Mouse (Mus musculus) spleen, postnatal 14 days (tissue): ENCODE results near the gene Prkar1b.

Experiments used
- DNase-seq, 2 experiments: peaks; one replicate each; pipeline ENCODE4 v3.0.0; 2021 to 2022; ENCODE audit warnings: low spot score in 2 of 2

Gene Prkar1b

DNA sequence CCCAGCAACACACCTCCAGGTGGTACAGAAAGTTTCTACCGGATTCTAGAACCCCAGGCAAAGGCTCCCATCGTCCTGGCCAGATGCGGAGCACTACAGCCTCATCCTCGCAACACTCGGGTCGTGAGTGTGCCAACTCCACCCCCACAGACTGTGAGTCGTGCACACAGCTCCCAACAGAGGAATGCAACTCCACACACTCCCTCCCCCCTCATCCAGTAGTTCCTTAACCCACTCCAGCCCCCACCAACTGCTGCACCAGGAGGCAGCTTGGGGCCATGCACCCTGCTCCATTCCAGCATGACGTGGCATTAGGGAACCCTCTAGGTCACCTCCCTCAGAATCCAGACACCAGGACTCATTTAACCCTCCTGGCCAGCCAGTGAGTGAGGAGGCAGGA is 170.0 kb downstream of the Prkar1b start:
- DNase-seq: no peak

DNA sequence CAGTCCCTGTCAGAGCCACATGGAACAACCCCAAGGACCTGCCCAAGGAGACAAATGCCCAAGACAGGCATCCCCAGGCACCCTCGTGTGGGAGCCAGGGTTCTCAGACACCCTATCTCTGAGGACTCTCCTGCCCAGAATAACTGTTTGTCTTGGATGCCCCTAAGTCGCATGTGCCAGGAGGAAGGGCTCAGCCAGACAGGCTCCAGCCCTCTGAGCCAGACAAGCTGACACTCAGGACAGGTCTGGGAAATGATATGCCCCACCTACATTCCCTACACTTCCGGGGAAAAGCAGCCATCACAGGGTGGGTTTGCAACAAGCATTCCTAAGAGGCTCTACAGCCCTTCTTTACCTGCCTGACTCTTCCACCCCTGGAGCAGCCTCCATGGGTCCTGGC is 172.0 kb downstream of the Prkar1b start:
- DNase-seq: no peak

DNA sequence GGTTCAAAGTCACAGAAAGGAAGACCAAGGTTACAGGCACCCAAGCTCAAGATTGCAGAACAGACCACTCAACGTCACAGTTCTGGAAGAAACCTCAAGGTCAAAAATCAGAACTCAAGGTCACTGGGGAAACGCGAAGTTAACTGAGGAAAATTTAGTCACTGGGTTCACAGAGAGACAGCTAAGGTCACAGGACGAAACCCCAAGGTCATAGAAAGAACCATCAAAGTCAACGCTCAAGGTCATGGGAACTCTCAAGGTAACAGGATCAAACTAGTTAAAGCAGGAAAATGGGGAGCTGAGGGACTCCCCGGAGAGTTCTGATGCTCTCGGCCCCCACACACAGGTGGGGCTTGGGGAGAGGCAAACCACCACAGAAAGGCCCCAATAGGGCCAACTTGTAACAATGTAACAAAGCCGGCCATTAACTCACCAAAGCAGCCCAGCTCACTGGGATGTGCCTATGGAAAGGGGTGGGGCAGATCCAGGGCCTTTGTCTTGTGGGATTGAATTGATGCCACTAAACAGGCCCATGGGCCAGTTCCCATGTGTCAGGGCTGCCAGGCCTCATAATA is 174.8 kb downstream of the Prkar1b start:
- no peak for DNase-seq

DNA sequence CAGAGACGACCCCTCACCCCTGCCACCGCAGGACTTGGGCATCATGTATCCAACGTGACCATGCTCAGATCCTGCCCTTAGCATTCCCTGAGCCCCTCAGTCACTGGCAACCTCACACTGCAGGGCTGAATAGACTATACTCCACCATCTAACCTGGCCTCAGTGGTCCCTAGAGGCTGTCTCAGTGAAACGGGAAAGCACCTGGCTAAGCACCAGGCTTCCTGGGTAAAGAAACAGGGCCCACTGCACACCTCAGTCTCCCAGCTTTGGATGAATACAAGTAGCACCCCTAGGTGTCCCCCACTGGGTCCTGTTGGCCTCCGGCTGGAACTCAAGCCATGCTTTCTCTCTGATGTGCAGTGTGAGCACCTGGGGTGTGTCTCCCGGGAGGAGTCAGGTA is 176.3 kb downstream of the Prkar1b start:
- DNase-seq: no peak

DNA sequence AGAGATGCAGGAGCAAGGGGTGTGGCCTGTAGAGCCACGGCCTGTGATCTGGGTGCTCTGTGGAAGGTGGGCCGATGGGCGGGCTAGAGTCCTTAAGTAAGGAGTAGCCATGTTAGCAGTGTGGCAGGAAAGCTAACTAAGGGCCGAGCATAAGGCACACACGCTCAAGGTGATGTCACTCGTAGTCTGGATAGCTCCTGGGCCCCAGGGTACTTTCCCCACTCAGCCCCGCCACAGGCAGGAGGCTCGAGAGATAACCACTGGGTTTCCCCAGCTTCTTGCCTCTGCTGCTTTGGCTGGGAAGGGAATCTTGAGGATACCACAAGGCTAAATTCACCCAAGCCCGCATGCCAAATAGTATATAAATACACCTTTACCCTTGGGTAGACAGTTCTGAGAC is 178.4 kb downstream of the Prkar1b start:
- DNase-seq: no peak

DNA sequence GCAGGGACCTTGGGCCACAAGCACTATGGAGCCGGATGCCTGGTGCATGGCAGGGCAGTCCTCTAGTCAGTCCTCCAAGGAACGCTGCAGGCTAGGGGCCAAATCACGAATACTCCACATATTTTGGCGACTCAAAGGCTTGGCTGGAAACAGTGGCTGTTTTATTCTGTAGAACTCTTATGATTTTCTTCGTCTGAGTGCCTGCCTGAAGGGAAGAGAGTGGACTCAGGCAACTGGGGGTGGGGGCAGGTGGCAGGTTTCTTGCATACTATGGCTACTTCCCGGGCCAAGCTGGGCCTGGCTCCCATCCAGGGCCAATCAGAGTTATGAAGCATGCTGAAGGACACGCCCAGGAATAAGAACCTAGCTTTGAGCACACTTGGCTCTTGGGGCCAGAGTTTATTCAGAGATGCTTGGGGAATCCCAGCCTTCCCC is 179.7 kb downstream of the Prkar1b start:
- DNase-seq: no peak
